Mouse (Mus musculus) limb, embryonic 15.5 days (tissue): ENCODE results near the gene Gm20388. TPM values are rescaled to one million over a fixed set of nuclear protein-coding genes. Genes with fewer than 3 reads are reported as not detected.

Experiments
- ATAC-seq: fragments of 200-750 bp; cut with Nextera tagmentation; 2 replicates; pipeline ENCODE4 v1.8.0; 2017; ENCODE audit warnings: low read depth, moderate TSS enrichment; ENCODE audit not compliant: insufficient number of reproducible peaks, low FRiP score, low TSS enrichment
- H3K27ac ChIP-seq: fragments of 300-500 bp; sonication (generic); 2 replicates; pipeline ENCODE4 v1.5.1; 2015; ENCODE audit warnings: moderate library complexity, mild to moderate bottlenecking, inconsistent platforms
- H3K27me3 ChIP-seq: fragments of 300-500 bp; sonication (generic); 2 replicates; pipeline ENCODE4 v1.6.1; 2015; ENCODE audit warnings: inconsistent platforms
- H3K36me3 ChIP-seq: fragments of 300-500 bp; sonication (generic); 2 replicates; pipeline ENCODE4 v1.6.1; 2015; ENCODE audit warnings: inconsistent platforms
- H3K4me1 ChIP-seq: fragments of 300-500 bp; sonication (generic); 2 replicates; pipeline ENCODE4 v1.6.1; 2015; ENCODE audit warnings: inconsistent platforms
- H3K4me2 ChIP-seq: fragments of 300-500 bp; sonication (generic); 2 replicates; pipeline ENCODE4 v1.6.1; 2015; ENCODE audit warnings: mild to moderate bottlenecking, inconsistent platforms
- H3K4me3 ChIP-seq: fragments of 300-500 bp; sonication (generic); 2 replicates; pipeline ENCODE4 v1.5.1; 2015; ENCODE audit warnings: mild to moderate bottlenecking, inconsistent platforms
- H3K9ac ChIP-seq: fragments of 300-500 bp; sonication (generic); 2 replicates; pipeline ENCODE4 v1.6.1; 2015; ENCODE audit warnings: inconsistent platforms
- H3K9me3 ChIP-seq: fragments of 300-500 bp; sonication (generic); 2 replicates; pipeline ENCODE4 v1.6.1; 2016; ENCODE audit warnings: inconsistent platforms
- WGBS: fragments of 180-500 bp; shearing (Covaris S2); methylation state at CpG from one replicate; pipeline ENCODE4 v1.1.7; 2015; 5-methylcytosine and 5-hydroxymethylcytosine counted together
- polyA plus RNA-seq: library from polyadenylated mRNA; unstranded; fragments of >200 nt; fragmentation: Nextera tagmentation; extraction: Ambion mirVana; gene quantifications from 2 replicates; pipeline ENCODE4 v1.2.1, GENCODE M21; 2015

Gene Gm20388
- polyA plus RNA-seq, 1 experiment from 2014 or later, result 4.9 TPM

DNA sequence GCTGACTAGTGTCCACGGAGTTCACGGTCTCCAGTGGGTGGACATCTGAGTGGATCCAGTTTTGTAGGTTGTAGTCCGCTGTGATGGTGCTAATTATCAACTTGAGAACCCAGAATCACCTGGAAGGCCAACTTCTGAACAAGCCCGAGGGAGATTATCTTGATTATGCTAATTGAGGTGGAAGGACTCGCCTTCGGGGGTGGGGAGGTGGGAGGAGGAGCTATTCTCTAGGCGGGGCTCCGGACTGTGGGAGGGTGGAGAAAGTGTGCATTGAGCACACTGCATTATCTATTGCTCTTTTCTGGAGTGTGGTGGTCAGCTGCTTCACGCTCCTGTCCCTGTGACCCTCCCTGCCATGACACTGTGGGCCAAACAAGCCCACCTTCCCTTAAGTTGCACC, 2961.0 kb downstream of the Gm20388 start:
- Histone ChIP-seq H3K4me1 (peaks cover 9% of the 10 kb centered on the region; the same call in 1 of the 2 replicates), H3K27ac (no peak overlapping the region), H3K9ac (no peak overlapping the region), H3K27me3 (no peaks in the 10 kb centered on the region), H3K4me3 (no peak overlapping the region), H3K36me3 (no peaks in the 10 kb centered on the region), H3K4me2 (no peak overlapping the region), H3K9me3 (no peaks in the 10 kb centered on the region)
- no peak for ATAC-seq
- 76% methylated on average over 9 of the region's 9 CpGs for WGBS

- Histone ChIP-seq H3K9ac (no peak overlapping the region), H3K9me3 (no peaks in the 10 kb centered on the region), H3K36me3 (no peaks in the 10 kb centered on the region), H3K4me2 (no peak overlapping the region), H3K27ac (no peak overlapping the region), H3K4me1 (peaks cover 8% of the 10 kb centered on the region; the same call in 1 of the 2 replicates), H3K4me3 (no peak overlapping the region), H3K27me3 (no peaks in the 10 kb centered on the region)
- 22% methylated on average over 6 of the region's 6 CpGs for WGBS
- ATAC-seq, result no peak
These were observed 2962.5 kb downstream of the Gm20388 start for GRCm38 (mm10) chr8:122873171-122873570.

DNA sequence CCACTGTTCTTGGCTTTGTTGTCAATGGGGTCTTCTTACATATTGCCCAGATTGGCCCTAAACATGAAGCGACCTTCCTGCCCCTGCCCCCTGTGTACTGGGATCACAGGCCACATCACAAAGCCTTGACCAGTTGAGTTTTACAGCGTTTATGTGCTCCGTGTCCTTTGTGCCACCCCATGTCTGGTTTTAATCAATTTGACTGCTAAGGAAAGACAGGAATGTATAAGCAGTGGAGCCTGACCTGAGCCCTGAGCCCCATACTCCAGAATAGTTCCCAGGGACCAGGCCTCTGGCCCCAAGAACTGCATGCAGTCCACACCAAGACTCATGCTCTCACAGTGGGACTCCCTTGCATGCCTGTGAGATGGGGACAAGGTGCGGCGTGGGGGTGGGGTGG, 2964.5 kb downstream of the Gm20388 start:
- Histone ChIP-seq H3K27ac (no peak overlapping the region), H3K9ac (no peak overlapping the region), H3K9me3 (no peaks in the 10 kb centered on the region), H3K36me3 (no peaks in the 10 kb centered on the region), H3K4me1 (peaks cover 5% of the 10 kb centered on the region; the same call in 1 of the 2 replicates), H3K4me2 (no peak overlapping the region), H3K4me3 (no peak overlapping the region), H3K27me3 (no peaks in the 10 kb centered on the region)
- 47% methylated on average over 5 of the region's 5 CpGs for WGBS
- ATAC-seq, result no peak

DNA sequence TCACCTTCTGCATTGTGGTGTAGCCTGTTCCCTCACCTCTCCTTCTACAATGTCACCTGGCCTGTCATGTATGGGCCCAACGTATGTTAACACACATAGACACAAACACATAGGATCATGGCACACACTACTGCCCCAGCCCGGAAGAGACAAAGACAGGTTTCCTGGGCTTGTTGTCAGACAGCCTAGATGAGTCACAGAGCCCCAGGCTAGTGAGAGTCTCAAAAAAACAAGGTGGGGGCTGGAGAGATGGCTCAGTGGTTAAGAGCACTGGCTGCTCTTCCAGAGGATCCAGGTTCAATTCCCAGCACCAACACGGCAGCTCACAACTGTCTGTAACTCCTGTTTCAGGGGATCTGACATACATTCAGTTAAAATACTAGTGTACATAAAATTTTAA, 2967.6 kb downstream of the Gm20388 start:
- H3K9me3 ChIP-seq, result no peaks in the 10 kb centered on the region
- no peak for ATAC-seq
- H3K4me2 ChIP-seq, result no peak overlapping the region
- H3K4me1 ChIP-seq, result no peaks in the 10 kb centered on the region; the same call in 1 of the 2 replicates
- WGBS, result 74% methylated on average over 3 of the region's 3 CpGs
- no peaks in the 10 kb centered on the region for H3K27me3 ChIP-seq
- H3K4me3 ChIP-seq, result no peak overlapping the region
- peaks cover 19% of the 10 kb centered on the region for H3K36me3 ChIP-seq
- no peak overlapping the region for H3K27ac ChIP-seq
- no peak overlapping the region for H3K9ac ChIP-seq

DNA sequence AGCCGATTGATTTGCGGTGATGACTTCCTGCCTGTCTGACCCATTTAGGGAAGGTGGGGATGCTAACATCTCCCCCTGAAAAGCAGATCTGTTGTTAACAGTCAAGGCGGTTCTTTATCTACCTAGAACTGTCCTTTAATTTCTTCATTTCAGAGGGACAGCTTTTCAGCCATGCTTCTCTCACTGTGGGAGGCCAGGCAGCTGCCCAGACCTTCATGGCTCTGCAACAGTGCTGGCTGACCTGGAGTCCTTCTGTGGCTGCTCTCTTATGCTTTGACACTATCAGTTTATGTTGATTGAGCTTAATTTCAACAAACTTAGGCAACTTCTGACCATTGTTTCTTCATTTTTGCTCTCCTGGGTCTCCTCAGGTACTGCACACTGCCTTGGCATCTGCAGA, 2969.7 kb downstream of the Gm20388 start:
- Histone ChIP-seq H3K4me1 (no peaks in the 10 kb centered on the region; the same call in 1 of the 2 replicates), H3K36me3 (peaks cover 38% of the 10 kb centered on the region), H3K9ac (no peak overlapping the region), H3K27me3 (no peaks in the 10 kb centered on the region), H3K4me3 (no peak overlapping the region), H3K4me2 (no peak overlapping the region), H3K27ac (no peak overlapping the region), H3K9me3 (no peaks in the 10 kb centered on the region)
- WGBS, result 54% methylated on average over 3 of the region's 3 CpGs
- ATAC-seq, result no peak

- Histone ChIP-seq H3K27me3 (no peaks in the 10 kb centered on the region), H3K4me2 (no peak overlapping the region), H3K9ac (no peak overlapping the region), H3K27ac (no peak overlapping the region), H3K4me3 (no peak overlapping the region), H3K9me3 (no peaks in the 10 kb centered on the region), H3K36me3 (peaks cover 71% of the 10 kb centered on the region), H3K4me1 (no peaks in the 10 kb centered on the region)
- 84% methylated on average over 10 of the region's 10 CpGs for WGBS
- ATAC-seq, result no peak
These were observed 2973.0 kb downstream of the Gm20388 start for GRCm38 (mm10) chr8:122883671-122884070.

DNA sequence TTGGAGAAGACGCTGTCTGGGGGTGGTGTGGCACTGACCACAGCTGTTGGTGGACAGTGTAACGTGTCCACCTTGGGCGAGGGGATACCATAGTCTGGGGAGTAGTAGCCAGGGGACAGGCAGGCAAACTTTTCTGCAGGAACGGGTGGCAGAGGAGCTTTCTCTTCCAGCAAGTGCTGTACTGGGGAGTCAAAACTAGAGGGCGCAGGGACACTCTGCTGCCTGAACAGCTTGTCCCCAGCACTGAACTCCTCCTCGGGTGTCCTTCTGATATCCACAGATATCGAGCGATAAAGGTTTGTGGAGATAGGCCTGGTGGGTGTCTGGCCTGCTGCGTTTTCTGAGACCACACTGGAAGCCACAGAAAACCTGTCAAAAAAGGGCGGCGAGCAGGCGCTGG, 2980.8 kb downstream of the Gm20388 start:
- no peaks in the 10 kb centered on the region for H3K9me3 ChIP-seq
- 89% methylated on average over 12 of the region's 12 CpGs for WGBS
- no peak for ATAC-seq

GRCm38 (mm10) chr8:122893451-122893850, 2982.8 kb downstream of the Gm20388 start:
- H3K4me2 ChIP-seq, result no peak overlapping the region
- H3K36me3 ChIP-seq, result peaks cover 96% of the 10 kb centered on the region
- H3K27me3 ChIP-seq, result no peaks in the 10 kb centered on the region
- 91% methylated on average over 12 of the region's 12 CpGs for WGBS
- H3K4me3 ChIP-seq, result no peak overlapping the region
- H3K9me3 ChIP-seq, result no peaks in the 10 kb centered on the region
- no peak for ATAC-seq
- H3K27ac ChIP-seq, result no peak overlapping the region
- H3K4me1 ChIP-seq, result no peaks in the 10 kb centered on the region
- no peak overlapping the region for H3K9ac ChIP-seq

More for the DNA sequence above, 2980.8 kb downstream of the Gm20388 start:
- H3K4me2 ChIP-seq, result no peak overlapping the region
- H3K27ac ChIP-seq, result no peak overlapping the region
- no peak overlapping the region for H3K4me3 ChIP-seq
- H3K4me1 ChIP-seq, result no peaks in the 10 kb centered on the region
- no peaks in the 10 kb centered on the region for H3K27me3 ChIP-seq
- no peak overlapping the region for H3K9ac ChIP-seq
- peaks cover 96% of the 10 kb centered on the region for H3K36me3 ChIP-seq

GRCm38 (mm10) chr8:122896317-122896716, 2985.7 kb downstream of the Gm20388 start:
- H3K27ac ChIP-seq, result no peak overlapping the region
- ATAC-seq, result no peak
- H3K27me3 ChIP-seq, result no peaks in the 10 kb centered on the region
- H3K9me3 ChIP-seq, result no peaks in the 10 kb centered on the region
- WGBS, result 98% methylated on average over 11 of the region's 11 CpGs
- peaks cover 92% of the 10 kb centered on the region for H3K36me3 ChIP-seq
- no peaks in the 10 kb centered on the region for H3K4me1 ChIP-seq
- H3K4me3 ChIP-seq, result no peak overlapping the region
- no peak overlapping the region for H3K9ac ChIP-seq
- H3K4me2 ChIP-seq, result no peak overlapping the region

DNA sequence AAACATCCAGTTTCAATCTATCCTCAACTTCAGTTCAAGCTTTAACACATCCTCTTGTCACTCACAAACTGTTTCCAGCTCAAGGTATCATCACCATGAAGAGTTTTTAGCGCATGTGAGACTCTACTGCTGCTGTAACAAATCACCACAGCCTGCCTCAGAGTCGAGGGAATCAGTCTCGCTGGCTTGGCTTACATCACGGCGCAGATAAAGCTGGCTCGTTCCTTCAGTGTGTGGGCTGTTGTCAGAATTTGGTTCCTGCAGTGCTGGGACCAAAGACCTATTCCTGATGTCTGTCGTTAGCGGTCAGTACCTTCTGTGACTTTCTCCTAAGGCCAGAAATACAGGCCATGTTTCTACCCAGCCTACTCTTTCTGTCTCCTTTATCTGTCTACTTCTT, 2986.6 kb downstream of the Gm20388 start:
- H3K9ac ChIP-seq, result no peak overlapping the region
- no peak overlapping the region for H3K27ac ChIP-seq
- no peaks in the 10 kb centered on the region for H3K27me3 ChIP-seq
- no peaks in the 10 kb centered on the region for H3K9me3 ChIP-seq
- H3K36me3 ChIP-seq, result peaks cover 83% of the 10 kb centered on the region
- ATAC-seq, result no peak
- H3K4me1 ChIP-seq, result no peaks in the 10 kb centered on the region
- no peak overlapping the region for H3K4me2 ChIP-seq
- WGBS, result 90% methylated on average over 8 of the region's 8 CpGs
- no peak overlapping the region for H3K4me3 ChIP-seq

- no peak overlapping the region for H3K4me3 ChIP-seq
- no peaks in the 10 kb centered on the region for H3K4me1 ChIP-seq
- H3K36me3 ChIP-seq, result peaks cover 75% of the 10 kb centered on the region
- H3K9ac ChIP-seq, result no peak overlapping the region
- ATAC-seq, result no peak
- no peak overlapping the region for H3K27ac ChIP-seq
- 76% methylated on average over 4 of the region's 4 CpGs for WGBS
- no peaks in the 10 kb centered on the region for H3K9me3 ChIP-seq
- no peaks in the 10 kb centered on the region for H3K27me3 ChIP-seq
- no peak overlapping the region for H3K4me2 ChIP-seq
These were observed 2987.4 kb downstream of the Gm20388 start for GRCm38 (mm10) chr8:122898018-122898417.

- Histone ChIP-seq H3K9me3 (no peaks in the 10 kb centered on the region), H3K36me3 (peaks cover 72% of the 10 kb centered on the region), H3K4me2 (no peak overlapping the region), H3K27me3 (no peaks in the 10 kb centered on the region), H3K4me3 (no peak overlapping the region), H3K9ac (no peak overlapping the region), H3K4me1 (no peaks in the 10 kb centered on the region), H3K27ac (no peak overlapping the region)
- WGBS, result 92% methylated on average over 12 of the region's 12 CpGs
- no peak for ATAC-seq
These were observed 2987.8 kb downstream of the Gm20388 start for GRCm38 (mm10) chr8:122898473-122898872.

DNA sequence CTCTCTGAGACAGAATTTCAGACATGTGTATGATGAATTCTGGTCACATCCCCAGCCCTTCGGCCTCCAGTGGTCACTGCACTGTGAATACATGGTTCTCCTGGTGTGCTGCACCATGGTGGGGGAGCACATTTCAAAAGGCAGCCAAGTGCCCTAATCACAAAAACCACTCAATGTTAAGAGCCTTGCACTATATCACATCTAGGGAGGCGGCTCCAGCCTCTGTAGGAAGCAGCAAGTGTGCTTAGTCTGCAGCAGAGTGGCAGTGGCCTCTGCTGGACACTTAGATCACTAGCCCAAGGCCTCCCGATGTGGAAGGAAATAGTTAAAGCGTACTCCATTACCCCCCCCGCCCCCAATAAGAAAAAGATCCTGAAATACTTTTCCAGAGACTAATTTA, 2988.4 kb downstream of the Gm20388 start:
- Histone ChIP-seq H3K4me2 (no peak overlapping the region), H3K27ac (no peak overlapping the region), H3K36me3 (peaks cover 68% of the 10 kb centered on the region), H3K4me1 (no peaks in the 10 kb centered on the region), H3K9me3 (no peaks in the 10 kb centered on the region), H3K4me3 (no peak overlapping the region), H3K27me3 (no peaks in the 10 kb centered on the region), H3K9ac (no peak overlapping the region)
- 71% methylated on average over 5 of the region's 5 CpGs for WGBS
- ATAC-seq, result no peak
